Mouse (Mus musculus) G1E (cell line): ENCODE data around the gene Kcnh6. TPM values are rescaled to one million over a fixed set of nuclear protein-coding genes. Genes with fewer than 3 reads are reported as not detected.

Experiments used
- ATAC-seq: 2 replicates; pipeline ENCODE4 v1.8.0; 2016; ENCODE audit warnings: mild to moderate bottlenecking; ENCODE audit not compliant: insufficient number of reproducible peaks, poor library complexity, low FRiP score, severe bottlenecking; ENCODE audit errors: extremely low read depth
- DNase-seq: peaks from one replicate; pipeline ENCODE4 v3.0.0; 2012; ENCODE audit warnings: low spot score
- H3K27me3 ChIP-seq: 2 replicates; pipeline ENCODE4 v1.6.1; 2012; ENCODE audit warnings: mild to moderate bottlenecking, low read length, inconsistent platforms; ENCODE audit not compliant: insufficient read depth
- H3K36me3 ChIP-seq: replicated peaks from 2 replicates; pipeline ENCODE3; 2012; ENCODE audit warnings: mild to moderate bottlenecking, inconsistent platforms
- H3K4me1 ChIP-seq: 2 replicates; pipeline ENCODE4 v1.6.1; 2012; ENCODE audit warnings: low read depth, low read length, inconsistent platforms, mixed read lengths; ENCODE audit not compliant: insufficient read depth
- H3K4me3 ChIP-seq: 2 replicates; pipeline ENCODE4 v1.5.1; 2012; ENCODE audit warnings: low read depth, mild to moderate bottlenecking, inconsistent platforms, low read length, moderate library complexity, mixed read lengths
- H3K9me3 ChIP-seq: replicated peaks from 2 replicates; pipeline ENCODE4 v1.6.1; 2012; ENCODE audit warnings: inconsistent platforms
- CTCF ChIP-seq: IDR thresholded peaks from 2 replicates; pipeline ENCODE4 v1.5.1; 2012; ENCODE audit warnings: low read depth, low read length, inconsistent platforms, mixed read lengths
- GATA1 ChIP-seq: IDR thresholded peaks from 2 replicates; pipeline ENCODE4 v1.6.1; 2012; ENCODE audit warnings: borderline replicate concordance, low read length, inconsistent platforms, mixed read lengths
- GATA2 ChIP-seq: IDR thresholded peaks from 2 replicates; pipeline ENCODE4 v1.6.1; 2012; ENCODE audit warnings: low read depth, low read length, inconsistent platforms, borderline replicate concordance
- POLR2AphosphoS5 ChIP-seq: IDR thresholded peaks from 2 replicates; pipeline ENCODE4 v1.6.1; 2012; ENCODE audit warnings: low read depth, low read length, inconsistent platforms; ENCODE audit not compliant: insufficient replicate concordance
- TAL1 ChIP-seq: conservative IDR thresholded peaks from 2 replicates; pipeline ENCODE4 v1.6.1; 2012; ENCODE audit warnings: low read depth, low read length, inconsistent platforms, mixed read lengths
- polyA plus RNA-seq: library from polyadenylated mRNA; stranded (reverse); fragments of >175 nt; gene quantifications from 2 replicates; pipeline ENCODE4 v1.2.3, GENCODE M21; 2012
- total RNA-seq, 2 experiments: library from RNA; stranded (forward) in 1 of 2; stranded (reverse) in 1 of 2; fragments of 200-1000 nt in 1 of 2; fragments of >200 nt in 1 of 2; fragmentation: Nextera tagmentation in 1 of 2; gene quantifications; 2 replicates each; pipeline ENCODE4 v1.2.3; 2014 to 2017

The Kcnh6 gene
- total and polyA plus RNA-seq, 3 experiments: not detected

DNA sequence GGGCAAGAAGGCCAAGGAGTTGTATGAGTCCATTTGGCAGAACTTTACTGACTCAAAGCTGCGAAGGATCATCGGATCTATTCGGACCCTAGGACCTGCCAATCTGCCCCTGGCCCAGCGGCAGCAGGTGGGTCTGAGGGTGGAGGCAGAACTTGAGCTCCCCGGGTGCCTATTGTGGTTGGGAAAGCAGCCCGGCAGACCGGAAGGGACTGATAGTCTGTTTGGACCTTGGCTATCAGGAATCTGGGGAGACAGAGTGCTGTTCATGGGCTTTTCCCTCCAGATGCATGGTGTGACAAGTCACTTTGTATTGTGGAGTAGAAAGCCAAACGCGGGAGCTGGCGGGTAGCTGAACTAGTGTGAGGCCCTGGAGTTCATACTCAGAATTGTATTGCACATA, 39.0 kb upstream of the Kcnh6 start:
- no peaks in the 10 kb centered on the region for H3K9me3 ChIP-seq
- no peak overlapping the region for H3K4me3 ChIP-seq
- peaks cover 4% of the 10 kb centered on the region; the same call in 1 of the 2 replicates for H3K27me3 ChIP-seq
- DNase-seq (no peak), ATAC-seq (no peak)
- TF ChIP-seq GATA2 (no peak), TAL1 (no peak), GATA1 (no peak), CTCF (no peak), POLR2AphosphoS5 (no peak)
- no peaks in the 10 kb centered on the region for H3K4me1 ChIP-seq
- H3K36me3 ChIP-seq: no peaks in the 10 kb centered on the region

DNA sequence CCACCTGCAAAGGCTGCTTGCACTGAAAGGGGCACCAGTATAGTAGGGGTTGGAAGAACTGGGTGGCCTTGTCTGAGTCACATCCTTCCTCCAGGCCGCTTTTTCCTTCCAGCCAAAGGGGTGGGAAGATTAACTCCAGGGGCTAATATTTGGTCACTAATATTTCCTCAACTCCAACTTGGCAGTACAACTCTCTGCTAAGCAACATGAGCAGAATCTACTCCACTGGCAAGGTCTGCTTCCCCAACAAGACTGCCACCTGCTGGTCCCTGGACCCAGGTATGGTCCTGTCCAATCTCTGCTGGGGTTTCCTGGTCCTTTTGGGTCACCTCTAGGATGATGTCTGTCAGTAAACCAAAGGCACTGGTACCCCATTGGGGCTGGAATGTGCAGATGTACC, 38.4 kb upstream of the Kcnh6 start:
- H3K4me3 ChIP-seq: no peak overlapping the region
- no peaks in the 10 kb centered on the region for H3K9me3 ChIP-seq
- H3K27me3 ChIP-seq: peaks cover 5% of the 10 kb centered on the region; the same call in 1 of the 2 replicates
- ATAC-seq (no peak), DNase-seq (no peak)
- no peaks in the 10 kb centered on the region for H3K36me3 ChIP-seq
- TF ChIP-seq TAL1 (no peak), GATA1 (no peak), CTCF (no peak), GATA2 (no peak), POLR2AphosphoS5 (no peak)
- no peaks in the 10 kb centered on the region for H3K4me1 ChIP-seq

DNA sequence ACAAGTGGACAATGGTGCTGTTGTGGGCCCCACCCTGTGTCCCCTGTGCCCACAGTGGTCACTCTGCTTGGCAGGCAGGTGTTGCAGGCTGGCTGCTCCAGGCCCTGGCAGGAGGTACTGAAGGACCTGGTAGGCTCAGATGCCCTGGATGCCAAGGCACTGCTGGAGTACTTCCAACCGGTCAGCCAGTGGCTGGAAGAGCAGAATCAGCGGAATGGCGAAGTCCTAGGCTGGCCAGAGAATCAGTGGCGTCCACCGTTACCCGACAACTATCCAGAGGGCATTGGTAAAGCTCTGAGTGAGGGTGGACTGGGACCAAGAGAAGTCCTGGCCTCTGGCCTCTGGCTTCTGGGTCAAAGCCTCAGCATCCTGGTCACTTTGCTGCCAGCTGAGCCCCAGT, 33.3 kb upstream of the Kcnh6 start:
- ATAC-seq (no peak), DNase-seq (no peak)
- TF ChIP-seq POLR2AphosphoS5: no peak
- no peak for TF ChIP-seq GATA2
- no peak for TF ChIP-seq TAL1
- H3K4me3 ChIP-seq: no peak overlapping the region
- H3K36me3 ChIP-seq: no peaks in the 10 kb centered on the region
- H3K27me3 ChIP-seq: peaks cover 14% of the 10 kb centered on the region; the same call in 1 of the 2 replicates
- H3K9me3 ChIP-seq: no peaks in the 10 kb centered on the region
- H3K4me1 ChIP-seq: no peaks in the 10 kb centered on the region; the same call in 1 of the 2 replicates

DNA sequence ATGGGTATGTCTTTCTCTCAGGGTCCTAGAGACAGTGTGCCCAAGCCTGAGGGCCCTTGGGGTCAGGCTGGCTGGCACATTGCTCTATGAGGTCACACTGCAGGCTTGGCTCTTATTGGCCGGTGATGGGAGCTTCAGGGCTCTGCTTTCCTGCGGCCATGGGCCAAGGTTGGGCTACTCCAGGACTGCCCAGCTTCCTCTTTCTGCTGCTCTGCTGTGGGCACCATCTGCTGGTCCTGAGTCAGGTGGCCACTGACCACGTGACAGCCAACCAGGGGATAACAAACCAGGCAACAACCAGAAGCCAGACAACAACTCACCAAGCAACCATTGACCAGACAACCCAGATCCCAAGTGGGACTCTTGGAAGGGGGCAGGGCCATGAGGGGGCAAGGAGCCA, 32.9 kb upstream of the Kcnh6 start:
- TF ChIP-seq GATA2 (no peak), TAL1 (no peak), CTCF (no peak), GATA1 (no peak), POLR2AphosphoS5 (no peak)
- DNase-seq (no peak), ATAC-seq (no peak)
- H3K4me3 ChIP-seq: no peak overlapping the region
- no peaks in the 10 kb centered on the region; the same call in 1 of the 2 replicates for H3K4me1 ChIP-seq
- no peaks in the 10 kb centered on the region for H3K36me3 ChIP-seq
- H3K27me3 ChIP-seq: peaks cover 14% of the 10 kb centered on the region; the same call in 1 of the 2 replicates
- H3K9me3 ChIP-seq: no peaks in the 10 kb centered on the region

DNA sequence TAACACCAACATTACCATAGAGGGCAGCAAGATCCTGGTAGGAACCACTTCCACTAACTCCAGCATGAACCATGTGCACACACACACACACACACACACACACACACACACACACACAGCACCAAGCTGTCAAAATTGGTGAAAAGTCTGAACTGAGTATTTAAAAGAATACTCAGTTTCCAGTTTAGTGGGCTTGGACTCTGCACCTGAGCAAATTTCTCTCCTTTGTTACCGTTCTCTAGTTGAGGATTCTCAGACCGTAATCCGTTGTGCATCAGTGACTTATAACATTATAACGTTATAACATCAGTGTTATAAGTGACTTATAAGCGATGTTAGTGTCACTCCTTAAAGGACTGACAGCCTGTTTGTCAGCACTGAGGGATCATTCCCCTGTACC, 32.3 kb upstream of the Kcnh6 start:
- Histone ChIP-seq H3K36me3 (no peaks in the 10 kb centered on the region), H3K27me3 (peaks cover 14% of the 10 kb centered on the region; the same call in 1 of the 2 replicates), H3K9me3 (no peaks in the 10 kb centered on the region), H3K4me3 (no peak overlapping the region), H3K4me1 (no peaks in the 10 kb centered on the region; the same call in 1 of the 2 replicates)
- no peak for TF ChIP-seq GATA2
- TF ChIP-seq GATA1: no peak
- no peak for TF ChIP-seq POLR2AphosphoS5
- no peak for TF ChIP-seq TAL1
- TF ChIP-seq CTCF: no peak
- no peak for ATAC-seq
- no peak for DNase-seq

DNA sequence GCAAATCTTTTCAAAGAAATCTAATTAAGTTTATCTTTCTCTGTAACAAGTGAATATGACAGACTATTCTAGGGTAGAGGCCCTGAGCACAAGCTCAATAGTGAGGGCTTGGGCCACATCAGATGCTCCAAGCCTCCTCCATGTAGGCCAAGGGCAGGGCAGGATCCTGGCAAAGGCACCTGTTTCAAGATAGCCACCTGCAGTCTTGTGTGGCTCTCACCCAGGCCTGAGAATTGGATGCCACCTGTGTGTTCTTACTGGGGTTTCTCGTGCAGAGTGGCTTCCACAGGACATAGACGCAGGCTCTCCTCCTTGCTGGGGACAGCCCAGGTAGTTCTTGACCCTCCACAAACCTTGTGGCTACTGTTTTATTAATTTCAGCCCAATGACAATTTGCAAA, 29.7 kb upstream of the Kcnh6 start:
- Histone ChIP-seq H3K4me1 (no peaks in the 10 kb centered on the region; the same call in 1 of the 2 replicates), H3K27me3 (peaks cover 14% of the 10 kb centered on the region; the same call in 1 of the 2 replicates), H3K9me3 (no peaks in the 10 kb centered on the region), H3K36me3 (no peaks in the 10 kb centered on the region), H3K4me3 (no peak overlapping the region)
- TF ChIP-seq GATA2 (no peak), CTCF (no peak), GATA1 (no peak), TAL1 (no peak), POLR2AphosphoS5 (no peak)
- DNase-seq (no peak), ATAC-seq (no peak)

DNA sequence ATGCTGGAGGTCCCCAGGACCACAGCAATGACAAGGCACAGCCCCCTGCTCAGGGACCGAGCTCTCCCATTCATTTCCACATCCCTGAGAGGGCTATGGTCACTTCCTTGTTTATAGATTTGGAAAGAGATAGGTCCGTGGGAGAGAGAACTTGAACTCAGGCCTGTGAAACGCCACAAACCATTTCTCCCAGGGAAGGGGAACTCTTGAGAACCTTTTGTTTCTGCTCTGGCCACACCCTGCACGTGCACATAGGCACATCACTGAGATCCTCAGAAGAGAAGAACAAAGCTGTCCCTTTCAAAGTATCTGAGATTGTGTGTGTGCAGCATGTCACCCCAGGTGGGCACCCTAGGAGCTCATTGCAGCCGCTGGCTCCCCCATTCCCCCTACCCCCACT, 29.3 kb upstream of the Kcnh6 start:
- no peak for DNase-seq
- no peak for TF ChIP-seq GATA1
- TF ChIP-seq POLR2AphosphoS5: no peak
- TF ChIP-seq CTCF: no peak
- no peak for TF ChIP-seq TAL1
- TF ChIP-seq GATA2: no peak
- H3K27me3 ChIP-seq: peaks cover 14% of the 10 kb centered on the region; the same call in 1 of the 2 replicates
- H3K9me3 ChIP-seq: no peaks in the 10 kb centered on the region
- H3K4me1 ChIP-seq: no peaks in the 10 kb centered on the region; the same call in 1 of the 2 replicates
- ATAC-seq: no peak
- H3K4me3 ChIP-seq: no peak overlapping the region
- H3K36me3 ChIP-seq: no peaks in the 10 kb centered on the region
